In the genomic region with DNA sequence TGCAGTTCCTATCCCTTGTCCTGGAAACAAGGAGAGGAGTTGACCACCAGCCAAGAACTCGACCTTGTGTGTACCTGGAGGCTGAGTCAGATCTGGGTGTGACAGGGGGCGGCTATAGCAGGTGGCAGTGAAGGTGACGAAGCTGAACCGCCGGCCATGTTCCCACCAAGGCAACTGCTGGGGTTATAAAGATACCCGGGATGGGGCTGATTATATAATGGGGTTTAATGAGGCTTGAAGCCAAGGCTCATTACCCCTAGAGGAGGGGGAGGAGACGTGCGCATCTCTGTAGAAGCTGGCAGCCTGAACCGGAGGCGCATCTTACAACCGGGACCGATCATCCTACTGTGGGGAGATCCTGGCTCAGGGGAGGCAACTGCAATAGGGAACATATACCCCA, we compare ENCODE assay signal across 10 mouse cellular contexts.
DNase-seq lines count a peak whose midpoint lies in the region; ATAC-seq lines count a peak whose summit lies in the region.
"Had no signal": no experiment of that assay in that cellular context is flagged by ENCODE, and none has a peak within 500 bp of the region (broad histone marks: within the 10 kb centered on the region; RNA-seq: fewer than 3 reads in every experiment).

No protein-coding gene starts in this region.

- no peak overlapping the region for H3K4me2 ChIP-seq in hindbrain, embryonic 13.5 days
- no peak overlapping the region for H3K4me2 ChIP-seq in neural tube, embryonic 13.5 days
- H3K4me2 ChIP-seq: midbrain, embryonic 11.5 days had no signal

- H3K9me3 ChIP-seq in hindbrain, embryonic 13.5 days = no peaks in the 10 kb centered on the region
- H3K9me3 ChIP-seq in neural tube, embryonic 13.5 days = no peaks in the 10 kb centered on the region

- no peak overlapping the region for H3K27ac ChIP-seq in hindbrain, embryonic 13.5 days
- no peak overlapping the region for H3K27ac ChIP-seq in neural tube, embryonic 13.5 days (replicated peaks)

- H3K27me3 ChIP-seq in hindbrain, embryonic 13.5 days = 0 out of 2 replicates have a peak, but pooled peaks cover 4% of the 10 kb centered on the region
- 0 out of 2 replicates have a peak, but pooled peaks cover 2% of the 10 kb centered on the region for H3K27me3 ChIP-seq in neural tube, embryonic 13.5 days

- ATAC-seq in hindbrain, embryonic 13.5 days (ENCODE audit: low FRiP score) = peak; percentile 71; the same call in 1 of the 2 replicates
- peak; percentile 60; the same call in 1 of the 2 replicates for ATAC-seq in neural tube, embryonic 13.5 days (ENCODE audit: low read depth)
- ATAC-seq: liver, postnatal 0 days had no signal

- H3K9ac ChIP-seq in hindbrain, embryonic 13.5 days = no peak overlapping the region
- H3K9ac ChIP-seq in neural tube, embryonic 13.5 days = no peak overlapping the region
- H3K9ac ChIP-seq: liver, postnatal 0 days had no signal

- DNase-seq in cerebellum, adult 11-12 months = peak; percentile 37
- DNase-seq in cerebellum, postnatal 4 days (ENCODE audit: low spot score in 2 of 2) = no peak
- peak; percentile 24 for DNase-seq in layer of hippocampus, adult 9-11 months
- no peak for DNase-seq in layer of hippocampus, postnatal 14 days (ENCODE audit: low spot score in 2 of 2)
- DNase-seq in spleen, postnatal 14 days (ENCODE audit: low spot score in 2 of 2) = no peak
- DNase-seq in adrenal gland, postnatal 25 days = no peak
- DNase-seq: liver, postnatal 0 days had no signal

- H3K4me1 ChIP-seq in hindbrain, embryonic 13.5 days (replicated peaks) = peaks cover 16% of the 10 kb centered on the region
- peaks cover 16% of the 10 kb centered on the region for H3K4me1 ChIP-seq in neural tube, embryonic 13.5 days (replicated peaks)

- no peaks in the 10 kb centered on the region for H3K36me3 ChIP-seq in hindbrain, embryonic 13.5 days
- H3K36me3 ChIP-seq in neural tube, embryonic 13.5 days = no peaks in the 10 kb centered on the region

- H3K4me3 ChIP-seq in hindbrain, embryonic 13.5 days = no peak overlapping the region
- H3K4me3 ChIP-seq in neural tube, embryonic 13.5 days = no peak overlapping the region

- WGBS in hindbrain, embryonic 13.5 days = 30% methylated on average over 12 of the region's 12 CpGs
- 13% methylated on average over 12 of the region's 12 CpGs for WGBS in neural tube, embryonic 13.5 days

Comparison
In these comparisons a context has a peak if more than half of its experiments do, and no peak if none do; other contexts are left out.
1. DNase-seq: peak in cerebellum, adult 11-12 months (single experiment) and layer of hippocampus, adult 9-11 months (single experiment); none in cerebellum, postnatal 4 days (0 of 2), layer of hippocampus, postnatal 14 days (0 of 2), spleen, postnatal 14 days (0 of 2) and adrenal gland, postnatal 25 days (single experiment).